Mouse (Mus musculus): ENCODE measurements at regions not wholly inside any gene's neighbourhood (a gene's known extent, or its start where the extent isn't known, plus 50 kb on each side); places are given as distances from the start of the nearest gene placed in this dataset.

DNA sequence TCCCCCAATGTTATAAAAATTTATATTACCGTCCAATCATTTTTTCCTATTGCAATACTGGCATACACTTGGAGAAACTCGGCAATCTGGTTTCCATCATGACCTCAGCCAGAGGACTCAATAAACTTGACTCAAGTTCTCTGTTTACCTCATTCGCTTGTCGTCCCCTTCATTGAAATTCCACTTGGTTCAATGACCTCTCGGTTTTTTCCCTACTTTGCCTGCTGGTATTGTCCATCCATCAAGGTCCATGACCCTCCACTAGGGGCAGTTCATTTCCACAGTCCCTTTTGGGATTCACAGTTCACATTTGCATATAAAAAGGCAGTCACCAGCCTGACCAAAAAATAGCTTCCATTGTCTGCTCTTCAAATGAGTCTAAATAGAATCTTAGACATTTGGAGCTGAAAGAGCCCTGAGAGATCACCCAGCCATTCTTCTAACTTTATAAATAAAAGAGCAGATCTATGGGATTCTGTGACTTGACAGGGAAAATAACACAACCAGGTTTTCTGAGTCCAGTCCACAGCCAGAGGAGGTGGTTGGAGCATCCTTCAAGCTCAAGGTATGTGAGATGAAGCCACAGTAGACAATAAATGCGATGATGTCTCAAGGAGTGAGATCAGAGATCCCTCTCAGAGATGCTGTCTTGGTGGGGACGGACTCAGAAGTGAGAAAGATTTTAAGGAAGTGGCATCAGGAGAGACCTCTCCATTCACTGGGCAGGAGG is 347.4 kb upstream of the Jarid2 start:
- WGBS = 32% methylated on average over 7 of the region's 7 CpGs
- no peak for ATAC-seq
- no peak overlapping the region for H3K4me2 ChIP-seq (ENCODE audit: low read length)
- H3K9ac ChIP-seq (ENCODE audit: low read length) = no peak overlapping the region
- H3K4me3 ChIP-seq (ENCODE audit: low read depth, low read length) = no peak overlapping the region
- no peak overlapping the region for H3K27ac ChIP-seq (ENCODE audit: low read depth, low read length)
- H3K9me3 ChIP-seq (replicated peaks; ENCODE audit: control insufficient read depth, low read length) = no peaks in the 10 kb centered on the region
- H3K36me3 ChIP-seq (ENCODE audit: control insufficient read depth, insufficient read depth, low read length) = no peaks in the 10 kb centered on the region
- peak; percentile 41 for DNase-seq (ENCODE audit: low spot score)
- no peaks in the 10 kb centered on the region for H3K27me3 ChIP-seq (replicated peaks; ENCODE audit: control insufficient read depth, insufficient read depth, low read length)
- peaks cover 5% of the 10 kb centered on the region for H3K4me1 ChIP-seq (ENCODE audit: control insufficient read depth, insufficient read depth, low read length)

DNA sequence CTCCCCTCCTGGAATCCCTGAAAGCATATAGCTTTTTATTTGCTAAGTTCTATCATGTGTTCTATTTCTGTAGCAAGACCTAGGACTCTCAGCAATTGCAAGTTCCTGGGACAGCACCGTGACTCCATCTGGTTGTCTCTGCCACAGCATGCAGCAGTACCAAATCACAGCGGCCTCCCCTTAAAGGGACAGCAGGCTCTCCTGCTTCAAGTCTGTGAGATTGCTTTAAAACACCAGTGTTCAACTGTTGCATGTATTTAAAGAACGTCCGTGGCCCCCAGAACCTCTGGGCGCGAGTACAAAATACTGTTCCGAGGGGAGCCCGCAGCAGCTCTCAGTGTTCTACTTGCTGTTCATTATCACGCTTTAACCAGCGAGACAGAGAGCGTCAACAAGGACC is 346.0 kb upstream of the Jarid2 start:
- H3K4me2 ChIP-seq (ENCODE audit: low read length) = no peak overlapping the region
- DNase-seq (ENCODE audit: low spot score) (no peak), ATAC-seq (no peak)
- H3K4me1 ChIP-seq (ENCODE audit: control insufficient read depth, insufficient read depth, low read length) = peaks cover 5% of the 10 kb centered on the region
- no peak overlapping the region for H3K4me3 ChIP-seq (ENCODE audit: low read depth, low read length)
- no peak overlapping the region for H3K9ac ChIP-seq (ENCODE audit: low read length)
- H3K36me3 ChIP-seq (ENCODE audit: control insufficient read depth, insufficient read depth, low read length) = no peaks in the 10 kb centered on the region
- no peaks in the 10 kb centered on the region for H3K27me3 ChIP-seq (replicated peaks; ENCODE audit: control insufficient read depth, insufficient read depth, low read length)
- no peak overlapping the region for H3K27ac ChIP-seq (ENCODE audit: low read depth, low read length)
- H3K9me3 ChIP-seq (replicated peaks; ENCODE audit: control insufficient read depth, low read length) = no peaks in the 10 kb centered on the region
- 55% methylated on average over 11 of the region's 11 CpGs for WGBS

DNA sequence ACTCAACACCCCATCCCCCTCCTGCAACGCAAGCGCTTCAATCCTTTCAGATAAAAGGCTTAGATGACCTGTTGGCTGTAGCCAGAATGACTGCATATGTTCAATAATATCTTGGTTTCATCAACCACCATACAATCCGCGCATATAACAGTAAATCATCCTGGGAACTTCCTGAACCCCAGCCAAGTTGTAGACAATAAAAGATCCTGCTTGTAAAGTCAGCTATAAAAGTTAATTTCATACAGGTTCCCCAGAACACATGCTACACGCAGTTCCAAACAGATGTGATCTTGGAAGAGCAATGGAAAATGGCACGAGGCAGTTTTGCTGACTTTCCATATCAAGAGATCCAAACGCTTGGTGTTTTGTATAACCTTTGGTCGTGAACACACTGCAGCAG is 342.5 kb upstream of the Jarid2 start:
- ATAC-seq (no peak), DNase-seq (ENCODE audit: low spot score) (no peak)
- H3K36me3 ChIP-seq (ENCODE audit: control insufficient read depth, insufficient read depth, low read length) = no peaks in the 10 kb centered on the region
- peaks cover 5% of the 10 kb centered on the region for H3K4me1 ChIP-seq (ENCODE audit: control insufficient read depth, insufficient read depth, low read length)
- H3K4me2 ChIP-seq (ENCODE audit: low read length) = no peak overlapping the region
- no peak overlapping the region for H3K4me3 ChIP-seq (ENCODE audit: low read depth, low read length)
- no peak overlapping the region for H3K27ac ChIP-seq (ENCODE audit: low read depth, low read length)
- H3K9me3 ChIP-seq (replicated peaks; ENCODE audit: control insufficient read depth, low read length) = no peaks in the 10 kb centered on the region
- no peak overlapping the region for H3K9ac ChIP-seq (ENCODE audit: low read length)
- H3K27me3 ChIP-seq (replicated peaks; ENCODE audit: control insufficient read depth, insufficient read depth, low read length) = no peaks in the 10 kb centered on the region
- WGBS = 92% methylated on average over 8 of the region's 8 CpGs

DNA sequence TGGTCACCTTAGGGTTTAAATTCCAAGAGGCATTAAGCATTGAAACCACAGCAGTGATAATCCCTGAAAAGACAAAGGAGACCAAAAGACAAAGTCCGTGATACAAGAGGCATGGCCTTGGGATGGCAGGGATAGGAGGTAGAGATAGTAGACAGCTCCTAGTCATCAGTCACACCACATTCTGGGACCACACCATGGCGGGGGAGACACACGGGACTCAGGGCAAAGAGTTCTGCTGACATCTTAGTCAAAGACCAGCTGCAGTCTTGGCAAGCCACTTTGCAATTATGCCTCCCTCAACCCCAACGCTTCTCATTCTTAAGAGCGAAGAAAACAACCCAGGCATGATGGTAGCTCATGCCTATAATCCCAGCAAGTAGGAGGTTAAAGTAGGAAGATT is 339.6 kb upstream of the Jarid2 start:
- Histone ChIP-seq H3K4me1 (ENCODE audit: control insufficient read depth, insufficient read depth, low read length) (no peaks in the 10 kb centered on the region), H3K36me3 (ENCODE audit: control insufficient read depth, insufficient read depth, low read length) (no peaks in the 10 kb centered on the region), H3K27me3 (replicated peaks; ENCODE audit: control insufficient read depth, insufficient read depth, low read length) (no peaks in the 10 kb centered on the region), H3K9me3 (replicated peaks; ENCODE audit: control insufficient read depth, low read length) (no peaks in the 10 kb centered on the region), H3K4me3 (ENCODE audit: low read depth, low read length) (no peak overlapping the region), H3K4me2 (ENCODE audit: low read length) (no peak overlapping the region), H3K27ac (ENCODE audit: low read depth, low read length) (no peak overlapping the region), H3K9ac (ENCODE audit: low read length) (no peak overlapping the region)
- DNase-seq (ENCODE audit: low spot score) (no peak), ATAC-seq (no peak)
- WGBS = 82% methylated on average over 5 of the region's 5 CpGs

DNA sequence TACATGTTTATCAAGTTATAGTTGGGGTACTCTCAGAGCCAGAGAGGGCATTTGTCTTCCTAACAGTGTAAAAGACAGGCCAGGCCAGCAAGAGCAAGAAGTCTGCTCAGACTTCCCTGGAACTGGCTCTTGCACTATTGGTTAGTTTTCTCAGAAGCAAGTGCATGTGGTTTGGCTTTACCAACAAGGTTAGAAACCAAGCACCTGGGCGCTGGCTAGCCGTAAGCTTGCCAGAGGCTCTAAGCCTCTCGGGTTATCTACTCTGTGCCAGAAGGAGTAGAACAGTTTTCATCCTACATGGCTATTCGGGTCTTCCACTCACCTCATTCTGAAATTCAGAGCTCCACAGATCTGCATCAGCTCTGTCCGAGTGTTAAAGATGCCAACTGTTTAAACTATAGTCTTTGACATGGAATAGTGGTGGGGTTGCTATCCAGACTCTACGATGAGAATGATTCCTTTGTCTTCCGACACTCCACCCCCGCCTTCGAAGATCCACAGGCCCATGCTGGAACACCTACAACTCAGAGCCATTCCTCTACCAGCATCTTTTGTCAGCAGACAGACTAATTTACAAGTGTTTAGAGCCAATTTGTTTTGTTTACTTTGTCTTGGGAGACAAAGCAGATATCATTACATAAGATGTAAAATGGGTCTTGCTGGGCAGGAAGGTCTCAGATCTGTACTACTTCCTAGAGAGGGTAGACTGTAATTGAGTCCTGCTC is 338.4 kb upstream of the Jarid2 start:
- H3K36me3 ChIP-seq (ENCODE audit: control insufficient read depth, insufficient read depth, low read length) = no peaks in the 10 kb centered on the region
- ATAC-seq = no peak
- no peak overlapping the region for H3K4me3 ChIP-seq (ENCODE audit: low read depth, low read length)
- DNase-seq (ENCODE audit: low spot score) = no peak
- H3K4me2 ChIP-seq (ENCODE audit: low read length) = no peak overlapping the region
- WGBS = 84% methylated on average over 9 of the region's 9 CpGs
- no peaks in the 10 kb centered on the region for H3K9me3 ChIP-seq (replicated peaks; ENCODE audit: control insufficient read depth, low read length)
- H3K27ac ChIP-seq (ENCODE audit: low read depth, low read length) = no peak overlapping the region
- no peak overlapping the region for H3K9ac ChIP-seq (ENCODE audit: low read length)
- no peaks in the 10 kb centered on the region for H3K4me1 ChIP-seq (ENCODE audit: control insufficient read depth, insufficient read depth, low read length)
- no peaks in the 10 kb centered on the region for H3K27me3 ChIP-seq (replicated peaks; ENCODE audit: control insufficient read depth, insufficient read depth, low read length)

DNA sequence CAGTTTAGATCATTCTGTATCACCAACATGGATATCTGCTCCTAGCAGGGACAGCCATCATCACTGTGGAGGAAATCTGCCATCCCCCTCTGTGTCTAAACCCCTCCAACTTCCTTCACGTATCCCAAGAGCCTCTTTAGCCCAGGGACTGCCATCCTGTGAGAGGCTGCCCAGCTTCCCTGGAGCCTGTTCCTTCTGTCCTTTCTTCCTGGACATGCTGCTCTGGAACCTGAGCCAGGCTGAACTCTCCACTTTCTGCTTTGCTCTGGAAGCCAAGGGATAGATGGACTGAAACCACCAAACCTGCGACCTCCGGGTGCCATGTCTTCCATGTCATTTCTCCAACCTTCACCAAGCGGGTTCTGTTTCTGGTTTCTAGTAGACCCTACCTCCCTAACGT is 335.3 kb upstream of the Jarid2 start:
- 98% methylated on average over 5 of the region's 5 CpGs for WGBS
- Histone ChIP-seq H3K9me3 (replicated peaks; ENCODE audit: control insufficient read depth, low read length) (no peaks in the 10 kb centered on the region), H3K4me2 (ENCODE audit: low read length) (no peak overlapping the region), H3K4me3 (ENCODE audit: low read depth, low read length) (no peak overlapping the region), H3K27ac (ENCODE audit: low read depth, low read length) (no peak overlapping the region), H3K36me3 (ENCODE audit: control insufficient read depth, insufficient read depth, low read length) (no peaks in the 10 kb centered on the region), H3K9ac (ENCODE audit: low read length) (no peak overlapping the region), H3K27me3 (replicated peaks; ENCODE audit: control insufficient read depth, insufficient read depth, low read length) (no peaks in the 10 kb centered on the region), H3K4me1 (ENCODE audit: control insufficient read depth, insufficient read depth, low read length) (no peaks in the 10 kb centered on the region)
- no peak for ATAC-seq
- DNase-seq (ENCODE audit: low spot score) = no peak

DNA sequence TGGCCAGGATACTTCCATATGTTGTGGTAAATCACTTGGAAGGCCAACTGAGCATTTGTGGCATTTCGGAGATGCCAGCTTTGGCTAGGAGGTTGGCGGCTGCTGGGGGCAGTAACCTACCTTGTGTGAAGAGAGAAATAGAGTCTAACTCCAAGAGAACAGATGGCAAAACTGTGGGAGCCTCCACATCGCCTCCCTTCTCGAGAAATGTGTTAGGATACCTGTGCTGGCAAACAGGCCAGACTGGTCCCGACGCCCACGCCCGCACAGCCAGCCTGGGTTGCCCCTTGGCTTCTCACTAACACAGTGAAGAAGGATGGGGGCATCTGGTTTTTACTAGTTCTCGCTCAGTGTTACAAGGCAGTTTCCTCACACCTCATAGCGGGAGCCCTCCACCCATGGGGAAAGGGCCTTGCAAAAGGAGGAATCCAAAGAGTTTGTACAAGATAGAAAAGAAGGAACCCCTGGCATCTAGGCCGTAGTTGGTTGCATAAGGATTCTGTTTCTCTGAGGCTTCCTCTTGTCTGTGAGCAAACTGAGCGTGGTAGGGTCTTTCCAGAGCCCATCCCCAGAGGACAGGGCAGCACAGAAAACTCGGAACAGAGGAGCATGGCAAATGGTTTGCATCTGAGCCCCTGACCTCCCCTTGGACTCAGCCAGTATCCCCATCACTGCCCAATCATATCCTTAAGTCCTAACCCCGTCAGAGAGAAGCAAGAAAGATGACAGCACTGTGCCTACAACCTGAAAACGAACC is 330.5 kb upstream of the Jarid2 start:
- H3K36me3 ChIP-seq (ENCODE audit: control insufficient read depth, insufficient read depth, low read length) = no peaks in the 10 kb centered on the region
- no peak overlapping the region for H3K4me3 ChIP-seq (ENCODE audit: low read depth, low read length)
- H3K27ac ChIP-seq (ENCODE audit: low read depth, low read length) = no peak overlapping the region
- 80% methylated on average over 15 of the region's 15 CpGs for WGBS
- H3K4me1 ChIP-seq (ENCODE audit: control insufficient read depth, insufficient read depth, low read length) = no peaks in the 10 kb centered on the region
- no peak overlapping the region for H3K4me2 ChIP-seq (ENCODE audit: low read length)
- H3K9me3 ChIP-seq (replicated peaks; ENCODE audit: control insufficient read depth, low read length) = no peaks in the 10 kb centered on the region
- ATAC-seq (no peak), DNase-seq (ENCODE audit: low spot score) (no peak)
- no peaks in the 10 kb centered on the region for H3K27me3 ChIP-seq (replicated peaks; ENCODE audit: control insufficient read depth, insufficient read depth, low read length)
- H3K9ac ChIP-seq (ENCODE audit: low read length) = no peak overlapping the region

DNA sequence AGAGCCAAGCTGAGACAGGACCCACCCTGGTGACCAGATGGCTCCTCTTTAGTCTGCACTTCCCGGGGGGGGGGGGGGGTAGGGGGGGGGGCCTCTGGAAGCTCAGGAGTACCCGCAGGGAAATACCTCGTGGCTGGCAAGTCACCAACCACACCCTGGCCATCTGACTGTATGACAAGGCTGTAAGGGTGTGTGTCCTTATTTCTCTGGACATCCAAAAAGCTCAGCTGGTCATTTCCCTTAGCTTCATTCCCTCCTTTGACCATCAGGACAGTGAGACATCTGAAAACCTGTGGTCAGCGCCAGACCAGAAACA is 329.9 kb upstream of the Jarid2 start:
- no peak overlapping the region for H3K27ac ChIP-seq (ENCODE audit: low read depth, low read length)
- no peak for ATAC-seq
- H3K27me3 ChIP-seq (replicated peaks; ENCODE audit: control insufficient read depth, insufficient read depth, low read length) = no peaks in the 10 kb centered on the region
- no peaks in the 10 kb centered on the region for H3K36me3 ChIP-seq (ENCODE audit: control insufficient read depth, insufficient read depth, low read length)
- DNase-seq (ENCODE audit: low spot score) = no peak
- no peak overlapping the region for H3K9ac ChIP-seq (ENCODE audit: low read length)
- no peak overlapping the region for H3K4me2 ChIP-seq (ENCODE audit: low read length)
- H3K4me3 ChIP-seq (ENCODE audit: low read depth, low read length) = no peak overlapping the region
- 59% methylated on average over 4 of the region's 4 CpGs for whole genome bisulfite sequencing
- no peaks in the 10 kb centered on the region for H3K9me3 ChIP-seq (replicated peaks; ENCODE audit: control insufficient read depth, low read length)
- no peaks in the 10 kb centered on the region for H3K4me1 ChIP-seq (ENCODE audit: control insufficient read depth, insufficient read depth, low read length)

DNA sequence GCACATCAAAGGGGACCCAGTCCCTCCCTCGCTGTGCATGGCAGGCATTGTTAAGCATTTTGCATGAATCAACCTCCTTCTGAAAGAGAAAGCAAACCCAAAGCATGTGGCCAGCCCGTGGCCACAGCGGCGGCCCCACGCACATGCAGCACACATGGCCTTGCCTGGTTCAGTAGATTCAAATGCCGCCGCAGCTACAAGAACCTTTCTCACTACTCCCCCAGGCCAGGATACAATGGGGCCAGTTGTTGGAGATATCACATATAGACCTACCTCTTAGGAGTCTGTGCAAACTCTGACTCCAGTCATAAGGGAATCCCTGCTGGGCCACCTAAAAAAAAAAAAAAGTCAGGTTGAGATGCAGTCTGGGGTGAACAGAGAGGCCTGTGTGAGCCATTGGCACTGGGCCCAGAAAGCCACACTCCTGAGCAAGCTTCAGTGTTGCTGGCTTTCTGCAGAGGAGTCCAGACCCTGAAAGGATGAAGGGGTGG is 329.4 kb upstream of the Jarid2 start:
- 52% methylated on average over 7 of the region's 7 CpGs for WGBS
- DNase-seq (ENCODE audit: low spot score) (peak; percentile 44), ATAC-seq (no peak)
- no peaks in the 10 kb centered on the region for H3K36me3 ChIP-seq (ENCODE audit: control insufficient read depth, insufficient read depth, low read length)
- H3K4me2 ChIP-seq (ENCODE audit: low read length) = no peak overlapping the region
- no peak overlapping the region for H3K9ac ChIP-seq (ENCODE audit: low read length)
- no peaks in the 10 kb centered on the region for H3K9me3 ChIP-seq (replicated peaks; ENCODE audit: control insufficient read depth, low read length)
- H3K4me3 ChIP-seq (ENCODE audit: low read depth, low read length) = no peak overlapping the region
- H3K27ac ChIP-seq (ENCODE audit: low read depth, low read length) = no peak overlapping the region
- H3K27me3 ChIP-seq (replicated peaks; ENCODE audit: control insufficient read depth, insufficient read depth, low read length) = no peaks in the 10 kb centered on the region
- no peaks in the 10 kb centered on the region for H3K4me1 ChIP-seq (ENCODE audit: control insufficient read depth, insufficient read depth, low read length)
